Mouse (Mus musculus) embryonic facial prominence, embryonic 11.5 days (tissue): ENCODE measurements around the gene Lmf2. TPM values are rescaled to one million over a fixed set of nuclear protein-coding genes. Genes with fewer than 3 reads are reported as not detected.

Experiments
- ATAC-seq: fragments of 200-750 bp; cut with Nextera tagmentation; replicated peaks from 2 replicates; pipeline ENCODE4 v1.8.0; 2017; ENCODE audit warnings: low read depth; ENCODE audit not compliant: insufficient number of reproducible peaks, low FRiP score, low TSS enrichment
- DNase-seq: peaks from one replicate; pipeline ENCODE4 v3.0.0-alpha.2; 2015; ENCODE audit warnings: low spot score
- H3K27ac ChIP-seq: fragments of 300-500 bp; sonication (generic); replicated peaks from 2 replicates; pipeline ENCODE4 v1.5.1; 2014; ENCODE audit warnings: mild to moderate bottlenecking, low read depth, low read length, control low read depth
- H3K27me3 ChIP-seq: fragments of 300-500 bp; sonication (generic); 2 replicates; pipeline ENCODE4 v1.6.1; 2014; ENCODE audit warnings: mild to moderate bottlenecking, low read length, moderate library complexity, mixed read lengths; ENCODE audit not compliant: control insufficient read depth, insufficient read depth
- H3K36me3 ChIP-seq: fragments of 300-500 bp; sonication (generic); replicated peaks from 2 replicates; pipeline ENCODE4 v1.6.1; 2014; ENCODE audit warnings: low read depth, mild to moderate bottlenecking, low read length, moderate library complexity, mixed read lengths; ENCODE audit not compliant: control insufficient read depth, insufficient read depth
- H3K4me1 ChIP-seq: fragments of 300-500 bp; sonication (generic); 2 replicates; pipeline ENCODE4 v1.6.1; 2014; ENCODE audit warnings: low read length, mixed read lengths; ENCODE audit not compliant: control insufficient read depth, insufficient read depth
- H3K4me2 ChIP-seq: fragments of 300-500 bp; sonication (generic); 2 replicates; pipeline ENCODE4 v1.6.1; 2014; ENCODE audit warnings: low read depth, mild to moderate bottlenecking, control low read depth, low read length, moderate library complexity
- H3K4me3 ChIP-seq: fragments of 300-500 bp; sonication (generic); 2 replicates; pipeline ENCODE4 v1.5.1; 2014; ENCODE audit warnings: low read depth, low read length, control low read depth
- H3K9ac ChIP-seq: fragments of 300-500 bp; sonication (generic); replicated peaks from 2 replicates; pipeline ENCODE4 v1.6.1; 2014; ENCODE audit warnings: mild to moderate bottlenecking, control low read depth, low read length
- H3K9me3 ChIP-seq: fragments of 300-500 bp; sonication (generic); replicated peaks from 2 replicates; pipeline ENCODE4 v1.6.1; 2016; ENCODE audit warnings: mild to moderate bottlenecking, low read length, inconsistent platforms, mixed read lengths; ENCODE audit not compliant: control insufficient read depth
- WGBS: fragments of 180-500 bp; shearing (Covaris S2); extraction: QIAGEN DNeasy Blood & Tissue Kit; methylation state at CpG from one replicate; pipeline ENCODE4 v1.1.7; 2014; 5-methylcytosine and 5-hydroxymethylcytosine counted together
- polyA plus RNA-seq: library from polyadenylated mRNA; unstranded; fragments of >200 nt; fragmentation: Nextera tagmentation; extraction: Ambion mirVana; gene quantifications from 2 replicates; pipeline ENCODE4 v1.2.1, GENCODE M21; 2014

Lmf2 gene
- polyA plus RNA-seq, 1 experiment from 2014 or later: 21.6 TPM

DNA sequence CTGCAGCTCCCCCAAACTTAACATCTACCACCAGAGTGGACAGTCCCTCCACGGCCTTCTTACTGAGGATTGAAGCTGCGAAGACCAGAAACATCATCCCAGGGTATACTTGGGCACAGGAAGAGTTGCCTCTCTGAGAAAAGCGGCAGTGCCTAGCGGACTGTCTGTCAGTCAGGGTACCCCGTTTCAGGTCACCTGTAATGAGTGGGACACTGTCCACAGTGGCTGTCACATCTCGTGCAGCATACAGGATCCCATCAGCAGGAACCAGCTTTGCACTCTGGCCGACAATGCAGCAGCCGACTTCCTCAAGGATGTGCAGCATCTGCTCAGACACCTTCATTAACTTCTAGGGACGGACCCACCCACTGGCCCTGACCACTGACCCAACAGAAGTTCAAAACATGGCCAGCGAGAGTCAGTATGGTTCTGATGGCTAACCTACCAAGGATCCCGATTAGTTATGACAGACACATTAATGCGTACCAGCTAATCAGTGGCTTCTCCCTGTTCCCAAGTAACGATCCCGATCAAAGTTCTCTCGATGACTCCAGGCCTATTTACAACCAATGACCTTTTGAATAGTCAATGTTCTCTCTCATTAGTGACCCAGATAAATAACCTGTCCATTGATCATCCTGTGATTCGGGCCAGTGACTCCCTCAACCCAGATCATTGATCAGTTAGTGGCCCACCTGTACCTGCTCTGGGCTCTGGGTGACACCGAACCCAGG, 19.5 kb upstream of the Lmf2 start:
- H3K4me1 ChIP-seq: peaks cover 4% of the 10 kb centered on the region; the same call in 1 of the 2 replicates
- H3K4me3 ChIP-seq: no peak overlapping the region

GRCm38 (mm10) chr15:89374340-89374739, 18.9 kb upstream of the Lmf2 start:
- Histone ChIP-seq H3K27me3 (peaks cover 28% of the 10 kb centered on the region), H3K4me1 (peaks cover 4% of the 10 kb centered on the region; the same call in 1 of the 2 replicates), H3K27ac (peak overlapping the region; percentile 87), H3K9me3 (no peaks in the 10 kb centered on the region), H3K36me3 (peaks cover 7% of the 10 kb centered on the region), H3K4me3 (peak overlapping the region; percentile 51), H3K9ac (peak overlapping the region; percentile 82), H3K4me2 (peak overlapping the region; percentile 87)
- WGBS: 48% methylated on average over 9 of the region's 9 CpGs
- no peak for ATAC-seq
- no peak for DNase-seq

More for the DNA sequence above, 19.5 kb upstream of the Lmf2 start:
- DNase-seq (no peak), ATAC-seq (no peak)
- Histone ChIP-seq H3K9me3 (no peaks in the 10 kb centered on the region), H3K27ac (no peak overlapping the region), H3K36me3 (peaks cover 7% of the 10 kb centered on the region), H3K4me2 (no peak overlapping the region), H3K27me3 (peaks cover 31% of the 10 kb centered on the region), H3K9ac (no peak overlapping the region; the same call in 1 of the 2 replicates)
- 92% methylated on average over 17 of the region's 17 CpGs for WGBS

DNA sequence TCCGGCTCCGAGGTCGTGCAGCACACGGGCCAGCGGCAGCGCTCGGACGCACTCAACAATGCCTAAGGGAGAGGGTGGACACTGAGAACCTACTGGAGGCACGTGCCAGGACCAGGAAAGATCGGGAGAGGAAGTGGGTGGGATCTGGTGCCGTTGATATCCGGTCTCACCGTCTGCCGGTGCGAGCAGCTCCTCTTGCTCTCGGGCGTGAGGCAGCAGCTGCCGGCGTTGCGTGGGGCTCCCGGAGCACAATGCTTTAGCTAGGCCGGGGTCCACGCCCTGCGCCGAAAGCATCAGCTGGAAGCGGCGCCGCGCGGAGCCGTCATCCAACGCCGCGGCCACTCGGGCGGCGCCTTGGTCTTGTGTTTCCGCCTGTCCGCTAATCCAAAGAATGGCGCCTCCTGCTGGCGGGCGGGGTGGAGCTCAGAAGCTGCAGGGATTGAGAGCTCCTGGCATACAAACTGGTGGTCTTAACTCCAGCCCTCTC, 18.3 kb upstream of the Lmf2 start, which contains the start of gene Sco2:
Gene Sco2 (minus strand): TSS at position 85 of the 487 bp plus-strand sequence.
- Histone ChIP-seq H3K4me3 (peak within 1 kb of the TSS; percentile 51), H3K9me3 (no peaks in the 10 kb centered on the region), H3K36me3 (peaks cover 9% of the 10 kb centered on the region), H3K27ac (peak within 1 kb of the TSS; percentile 87), H3K27me3 (peaks cover 23% of the 10 kb centered on the region), H3K4me1 (peaks cover 4% of the 10 kb centered on the region; the same call in 1 of the 2 replicates), H3K9ac (peak within 1 kb of the TSS; percentile 82), H3K4me2 (peak within 1 kb of the TSS; percentile 87)
- ATAC-seq (peak; percentile 68), DNase-seq (peak; percentile 94)
- WGBS: under 1% methylated on average over 40 of the region's 42 CpGs

DNA sequence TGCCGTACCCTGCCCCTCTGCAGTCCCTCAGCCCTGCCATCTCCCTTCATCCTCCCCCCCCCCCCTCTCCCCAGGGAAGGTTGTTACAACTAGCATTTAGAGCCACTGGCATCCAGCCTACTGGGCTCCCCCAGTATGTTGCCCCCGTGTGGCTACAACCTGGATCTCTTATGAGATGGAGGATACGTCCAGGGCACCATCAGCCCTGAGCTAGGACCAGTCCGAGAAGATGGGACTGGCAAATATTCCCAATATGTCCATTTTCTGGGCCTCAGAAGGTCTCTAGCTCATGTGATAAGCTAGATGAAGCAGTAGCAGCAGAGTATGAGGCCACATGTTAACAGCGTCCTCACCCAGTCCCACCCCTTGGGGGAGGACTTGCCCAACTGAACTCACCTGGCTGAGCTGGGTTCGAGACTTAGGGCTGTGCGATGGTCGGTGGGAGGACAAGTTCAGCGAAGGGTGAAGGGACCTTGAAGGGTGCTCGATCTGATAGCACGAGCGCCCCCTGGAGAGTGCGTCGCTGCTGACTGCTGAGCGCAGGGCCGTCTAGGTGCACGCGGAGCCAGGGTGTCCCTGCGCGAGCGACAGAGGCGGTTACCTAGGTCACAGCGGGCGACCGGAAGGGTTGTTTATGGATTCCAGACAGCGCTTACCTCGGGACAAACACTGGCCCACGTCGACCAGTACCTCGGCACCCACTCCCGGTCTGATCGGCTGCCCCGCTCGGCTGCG, 17.7 kb upstream of the Lmf2 start:
- peak; percentile 86 for DNase-seq
- WGBS: under 1% methylated on average over 35 of the region's 35 CpGs

DNA sequence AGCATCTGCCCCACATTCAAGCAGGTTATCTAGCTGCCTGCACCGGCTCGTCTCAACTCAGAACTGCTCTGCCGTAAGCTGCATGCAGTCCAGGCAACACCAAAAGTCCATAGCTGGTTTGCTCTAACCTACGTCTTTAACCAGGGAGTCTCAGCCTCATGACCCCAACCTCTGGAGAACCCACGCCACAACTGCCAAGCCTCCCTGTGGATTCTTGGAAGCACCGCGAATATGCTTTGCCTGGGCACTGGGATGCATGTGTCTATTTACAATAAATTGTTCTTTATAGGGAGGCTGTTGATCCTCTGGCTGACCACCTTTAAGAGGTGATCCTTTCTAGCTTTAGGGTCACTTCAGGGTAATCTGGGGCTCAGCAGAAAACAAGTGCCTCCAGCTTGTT, 17.1 kb upstream of the Lmf2 start:
- peak overlapping the region; percentile 87 for H3K4me2 ChIP-seq
- peaks cover 12% of the 10 kb centered on the region for H3K27me3 ChIP-seq
- 90% methylated on average over 7 of the region's 7 CpGs for WGBS
- H3K27ac ChIP-seq: peak overlapping the region; percentile 41; the same call in 1 of the 2 replicates
- no peaks in the 10 kb centered on the region for H3K9me3 ChIP-seq
- no peak for ATAC-seq
- no peak for DNase-seq
- no peak overlapping the region for H3K9ac ChIP-seq
- H3K36me3 ChIP-seq: peaks cover 16% of the 10 kb centered on the region
- H3K4me1 ChIP-seq: peaks cover 4% of the 10 kb centered on the region; the same call in 1 of the 2 replicates
- peak overlapping the region; percentile 51; the same call in 1 of the 2 replicates for H3K4me3 ChIP-seq

More for the DNA sequence above, 17.7 kb upstream of the Lmf2 start:
- Histone ChIP-seq H3K27me3 (peaks cover 18% of the 10 kb centered on the region), H3K9me3 (no peaks in the 10 kb centered on the region), H3K27ac (peak overlapping the region; percentile 87), H3K9ac (peak overlapping the region; percentile 82), H3K4me1 (peaks cover 4% of the 10 kb centered on the region; the same call in 1 of the 2 replicates), H3K36me3 (peaks cover 12% of the 10 kb centered on the region), H3K4me2 (peak overlapping the region; percentile 87), H3K4me3 (peak overlapping the region; percentile 51)
- peak; percentile 77 for ATAC-seq

DNA sequence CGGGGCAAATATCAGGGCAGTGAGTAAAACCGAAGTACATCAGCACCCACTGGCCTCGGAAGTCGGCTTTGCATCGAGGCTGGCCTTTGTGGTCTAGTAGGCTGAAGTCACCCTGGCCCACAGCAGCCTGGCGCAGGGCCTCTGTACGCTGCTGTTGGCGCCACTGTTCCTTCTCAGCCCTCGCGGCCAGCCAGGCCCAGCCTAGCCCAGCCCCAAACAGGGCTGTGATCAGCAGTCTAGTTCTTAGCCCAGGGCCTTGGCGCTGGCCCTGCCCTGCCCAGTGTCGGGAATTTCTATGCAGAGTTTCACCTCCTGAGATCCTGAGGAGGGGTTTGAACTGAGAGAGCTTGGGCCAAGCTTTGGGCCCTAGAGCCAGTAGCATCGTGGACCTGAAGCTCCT, 16.6 kb upstream of the Lmf2 start:
- ATAC-seq (no peak), DNase-seq (no peak)
- Histone ChIP-seq H3K27me3 (peaks cover 7% of the 10 kb centered on the region), H3K9ac (no peak overlapping the region), H3K27ac (no peak overlapping the region), H3K4me1 (peaks cover under 1% of the 10 kb centered on the region; the same call in 1 of the 2 replicates), H3K9me3 (no peaks in the 10 kb centered on the region), H3K4me2 (no peak overlapping the region), H3K4me3 (no peak overlapping the region), H3K36me3 (peaks cover 17% of the 10 kb centered on the region)
- WGBS: 88% methylated on average over 13 of the region's 13 CpGs

- Histone ChIP-seq H3K4me3 (no peak overlapping the region), H3K4me1 (no peaks in the 10 kb centered on the region), H3K36me3 (peaks cover 15% of the 10 kb centered on the region), H3K4me2 (no peak overlapping the region), H3K9ac (no peak overlapping the region), H3K27me3 (no peaks in the 10 kb centered on the region), H3K27ac (no peak overlapping the region), H3K9me3 (no peaks in the 10 kb centered on the region)
- DNase-seq: no peak
- no peak for ATAC-seq
- 83% methylated on average over 4 of the region's 4 CpGs for WGBS
Measured at GRCm38 (mm10) chr15:89365141-89365551, 9.7 kb upstream of the Lmf2 start.
